Mouse (Mus musculus) forebrain, embryonic 11.5 days (tissue): ENCODE measurements around the gene Cdkal1. TPM values are rescaled to one million over a fixed set of nuclear protein-coding genes. Genes with fewer than 3 reads are reported as not detected.

Experiments
- ATAC-seq: fragments of 200-750 bp; cut with Nextera tagmentation; replicated peaks from 2 replicates; pipeline ENCODE4 v1.8.0; 2017; ENCODE audit warnings: moderate TSS enrichment; ENCODE audit not compliant: low FRiP score
- DNase-seq: peaks from one replicate; pipeline ENCODE4 v3.0.0-alpha.2; 2017; ENCODE audit warnings: low spot score
- H3K27ac ChIP-seq: fragments of 300-500 bp; sonication (generic); 2 replicates; pipeline ENCODE4 v1.5.1; 2014; ENCODE audit warnings: low read depth, low read length
- H3K27me3 ChIP-seq: fragments of 300-500 bp; sonication (generic); 2 replicates; pipeline ENCODE4 v1.6.1; 2014; ENCODE audit warnings: mild to moderate bottlenecking, low read length, mixed read lengths; ENCODE audit not compliant: control insufficient read depth, insufficient read depth
- H3K36me3 ChIP-seq: fragments of 300-500 bp; sonication (generic); 2 replicates; pipeline ENCODE4 v1.6.1; 2014; ENCODE audit warnings: mild to moderate bottlenecking, low read length, moderate library complexity, mixed read lengths; ENCODE audit not compliant: control insufficient read depth, insufficient read depth
- H3K4me1 ChIP-seq: fragments of 300-500 bp; sonication (generic); replicated peaks from 2 replicates; pipeline ENCODE4 v1.6.1; 2014; ENCODE audit warnings: low read length, mixed read lengths; ENCODE audit not compliant: control insufficient read depth, insufficient read depth
- H3K4me2 ChIP-seq: fragments of 300-500 bp; sonication (generic); 2 replicates; pipeline ENCODE4 v1.6.1; 2014; ENCODE audit warnings: low read depth, mild to moderate bottlenecking, low read length, moderate library complexity, mixed read lengths; ENCODE audit not compliant: severe bottlenecking
- H3K4me3 ChIP-seq: fragments of 300-500 bp; sonication (generic); 2 replicates; pipeline ENCODE4 v1.5.1; 2014; ENCODE audit warnings: low read depth, low read length
- H3K9ac ChIP-seq: fragments of 300-500 bp; sonication (generic); 2 replicates; pipeline ENCODE4 v1.6.1; 2014; ENCODE audit warnings: low read length
- H3K9me3 ChIP-seq: fragments of 300-500 bp; sonication (generic); 2 replicates; pipeline ENCODE4 v1.6.1; 2016; ENCODE audit warnings: low read length, mixed read lengths; ENCODE audit not compliant: control insufficient read depth
- WGBS: fragments of 180-500 bp; shearing (Covaris S2); extraction: QIAGEN DNeasy Blood & Tissue Kit; methylation state at CpG from one replicate; pipeline ENCODE4 v1.1.7; 2014; 5-methylcytosine and 5-hydroxymethylcytosine counted together
- polyA plus RNA-seq: library from polyadenylated mRNA; unstranded; fragments of >200 nt; fragmentation: Nextera tagmentation; extraction: Ambion mirVana; gene quantifications from 2 replicates; pipeline ENCODE4 v1.2.1, GENCODE M21; 2014

The Cdkal1 gene
- polyA plus RNA-seq, 1 experiment from 2014 or later, result 38.9 TPM

DNA sequence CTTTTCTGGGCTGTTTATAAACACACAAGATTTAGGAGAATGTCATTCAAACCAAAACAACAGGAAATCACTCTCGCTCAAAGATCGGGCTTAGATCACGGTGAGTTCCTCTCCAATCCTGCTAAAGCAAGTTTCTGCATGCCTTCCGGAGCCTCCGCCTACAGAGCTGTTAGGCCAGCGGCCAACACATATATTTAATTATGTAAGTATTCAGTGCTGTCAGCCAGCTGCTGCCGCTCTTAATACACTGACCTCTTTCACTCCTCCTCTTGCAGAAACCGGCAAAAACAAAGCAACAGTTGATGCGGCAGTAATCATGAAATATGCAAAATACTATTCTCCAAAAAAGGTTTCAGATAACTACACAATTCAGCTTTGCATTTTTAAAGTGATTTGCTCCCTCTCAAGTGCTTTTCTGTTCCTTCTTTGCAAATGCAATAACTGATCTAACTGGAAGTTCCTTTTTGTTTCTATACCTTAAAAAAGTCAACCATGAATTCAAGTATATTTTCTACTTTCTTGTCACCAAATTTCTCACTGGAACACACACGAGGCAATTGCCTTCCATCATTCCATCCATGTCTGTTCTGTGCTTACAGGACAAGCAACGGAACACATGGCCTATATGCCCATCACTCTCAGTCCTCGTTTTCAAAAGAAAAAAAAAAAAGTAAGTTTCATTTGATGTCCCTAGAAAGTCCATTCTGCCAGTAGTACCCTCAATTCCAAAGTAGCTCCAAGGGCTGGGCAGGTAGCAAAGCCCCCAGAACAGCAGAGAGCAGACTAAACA, 85.6 kb downstream of the Cdkal1 start:
- no peaks in the 10 kb centered on the region for H3K9me3 ChIP-seq
- H3K36me3 ChIP-seq, result no peaks in the 10 kb centered on the region
- H3K27me3 ChIP-seq, result no peaks in the 10 kb centered on the region
- H3K4me3 ChIP-seq, result no peak overlapping the region
- peak; percentile 83 for ATAC-seq
- H3K27ac ChIP-seq, result peak overlapping the region; percentile 65; the same call in 1 of the 2 replicates
- H3K4me2 ChIP-seq, result no peak overlapping the region
- peak; percentile 62 for DNase-seq
- H3K4me1 ChIP-seq, result peaks cover 8% of the 10 kb centered on the region; the same call in 1 of the 2 replicates
- no peak overlapping the region for H3K9ac ChIP-seq
- WGBS, result 18% methylated on average over 12 of the region's 12 CpGs

DNA sequence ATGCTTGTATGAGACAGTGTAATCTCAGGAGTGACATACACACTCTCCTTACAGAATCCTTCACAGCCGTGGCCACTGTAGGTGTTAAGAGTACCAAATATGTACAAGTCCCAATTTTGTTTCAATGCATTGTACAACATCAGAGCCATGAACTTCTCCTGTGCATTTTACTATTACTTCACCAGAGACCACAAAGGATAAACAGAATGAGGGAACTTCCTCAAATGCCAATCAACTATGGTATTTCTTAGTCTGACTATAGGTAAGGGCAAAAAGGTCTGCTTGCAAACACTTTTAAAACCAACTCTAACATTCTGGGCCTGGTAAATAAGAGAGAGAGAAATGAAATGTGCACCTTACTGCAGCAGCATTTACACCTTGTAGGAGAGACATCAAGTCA, 87.4 kb downstream of the Cdkal1 start:
- H3K36me3 ChIP-seq, result no peaks in the 10 kb centered on the region
- no peak overlapping the region for H3K4me2 ChIP-seq
- H3K27ac ChIP-seq, result no peak overlapping the region
- H3K4me1 ChIP-seq, result peaks cover 8% of the 10 kb centered on the region; the same call in 1 of the 2 replicates
- no peak overlapping the region for H3K4me3 ChIP-seq
- no peak overlapping the region for H3K9ac ChIP-seq
- WGBS, result 78% methylated on average over 1 of the region's 1 CpGs
- H3K27me3 ChIP-seq, result no peaks in the 10 kb centered on the region
- no peak for DNase-seq
- H3K9me3 ChIP-seq, result no peaks in the 10 kb centered on the region
- no peak for ATAC-seq

DNA sequence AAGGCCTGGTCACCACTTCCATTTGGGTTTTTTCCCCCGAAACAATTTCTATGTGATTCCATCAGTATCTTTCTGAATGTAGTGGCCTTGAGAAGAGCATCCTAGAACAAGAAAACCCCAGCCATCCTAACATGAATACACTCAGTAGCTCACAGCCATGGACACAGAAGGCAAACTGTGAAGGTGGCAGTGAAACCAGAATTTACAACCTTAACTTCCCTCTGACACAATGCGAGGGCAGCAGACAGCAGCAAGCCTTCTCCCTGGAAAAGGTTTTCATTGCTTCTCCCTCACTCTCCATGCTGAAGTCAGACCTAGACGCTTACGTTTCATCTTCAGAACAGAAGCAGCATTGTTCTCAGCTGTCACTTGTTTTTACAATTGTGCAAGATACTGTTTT, 87.9 kb downstream of the Cdkal1 start:
- DNase-seq (no peak), ATAC-seq (no peak)
- Histone ChIP-seq H3K4me1 (peaks cover 8% of the 10 kb centered on the region; the same call in 1 of the 2 replicates), H3K27me3 (no peaks in the 10 kb centered on the region), H3K36me3 (no peaks in the 10 kb centered on the region), H3K27ac (no peak overlapping the region), H3K4me2 (no peak overlapping the region), H3K9me3 (no peaks in the 10 kb centered on the region), H3K4me3 (no peak overlapping the region), H3K9ac (no peak overlapping the region)
- 80% methylated on average over 4 of the region's 4 CpGs for WGBS

DNA sequence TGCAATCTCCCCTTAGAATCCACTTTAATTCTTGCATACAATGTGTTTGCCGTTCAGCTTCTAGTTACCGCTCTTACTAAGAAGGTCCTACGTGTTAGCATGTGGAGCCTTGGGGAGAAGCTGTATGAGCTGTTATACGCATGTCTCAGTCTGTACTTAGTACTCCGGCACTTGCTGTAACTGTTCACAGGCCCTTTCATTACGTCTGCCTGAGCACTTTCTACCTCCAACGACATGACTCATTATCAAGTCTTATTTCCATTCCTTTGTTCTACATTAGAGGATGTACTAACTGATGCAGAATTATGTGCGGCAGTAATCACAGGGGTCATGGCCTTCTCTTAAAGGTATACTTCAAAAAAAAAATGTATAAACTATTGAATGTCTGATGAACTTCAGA, 89.1 kb downstream of the Cdkal1 start:
- ATAC-seq, result no peak
- no peak overlapping the region for H3K27ac ChIP-seq
- no peaks in the 10 kb centered on the region for H3K9me3 ChIP-seq
- H3K9ac ChIP-seq, result no peak overlapping the region
- DNase-seq, result no peak
- peaks cover 8% of the 10 kb centered on the region; the same call in 1 of the 2 replicates for H3K4me1 ChIP-seq
- no peaks in the 10 kb centered on the region for H3K36me3 ChIP-seq
- 72% methylated on average over 8 of the region's 8 CpGs for WGBS
- no peak overlapping the region for H3K4me3 ChIP-seq
- H3K4me2 ChIP-seq, result no peak overlapping the region
- no peaks in the 10 kb centered on the region for H3K27me3 ChIP-seq

DNA sequence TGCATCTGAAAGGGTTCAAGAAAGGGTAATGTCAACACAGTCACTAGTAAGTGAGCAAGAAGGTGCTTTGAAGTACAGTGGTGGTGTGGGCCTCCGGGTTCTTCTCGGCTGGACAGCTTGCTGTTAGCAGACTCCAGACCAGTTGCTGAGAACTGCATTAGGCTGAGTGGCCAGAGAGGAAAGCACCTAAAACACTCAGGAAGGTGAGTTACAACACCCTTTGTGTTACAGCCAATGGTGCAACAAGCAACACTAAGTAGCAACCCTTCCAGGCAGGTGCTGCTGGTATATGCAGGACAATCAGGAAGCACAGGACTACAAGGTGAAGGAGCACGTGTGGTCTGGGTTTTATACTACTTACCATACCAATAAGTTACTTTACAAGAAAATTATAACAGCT, 90.2 kb downstream of the Cdkal1 start:
- no peak for DNase-seq
- Histone ChIP-seq H3K27me3 (no peaks in the 10 kb centered on the region), H3K27ac (no peak overlapping the region), H3K4me1 (peaks cover 5% of the 10 kb centered on the region; the same call in 1 of the 2 replicates), H3K9me3 (no peaks in the 10 kb centered on the region), H3K9ac (no peak overlapping the region), H3K4me3 (no peak overlapping the region), H3K4me2 (no peak overlapping the region), H3K36me3 (no peaks in the 10 kb centered on the region)
- no peak for ATAC-seq
- 79% methylated on average over 3 of the region's 3 CpGs for WGBS

DNA sequence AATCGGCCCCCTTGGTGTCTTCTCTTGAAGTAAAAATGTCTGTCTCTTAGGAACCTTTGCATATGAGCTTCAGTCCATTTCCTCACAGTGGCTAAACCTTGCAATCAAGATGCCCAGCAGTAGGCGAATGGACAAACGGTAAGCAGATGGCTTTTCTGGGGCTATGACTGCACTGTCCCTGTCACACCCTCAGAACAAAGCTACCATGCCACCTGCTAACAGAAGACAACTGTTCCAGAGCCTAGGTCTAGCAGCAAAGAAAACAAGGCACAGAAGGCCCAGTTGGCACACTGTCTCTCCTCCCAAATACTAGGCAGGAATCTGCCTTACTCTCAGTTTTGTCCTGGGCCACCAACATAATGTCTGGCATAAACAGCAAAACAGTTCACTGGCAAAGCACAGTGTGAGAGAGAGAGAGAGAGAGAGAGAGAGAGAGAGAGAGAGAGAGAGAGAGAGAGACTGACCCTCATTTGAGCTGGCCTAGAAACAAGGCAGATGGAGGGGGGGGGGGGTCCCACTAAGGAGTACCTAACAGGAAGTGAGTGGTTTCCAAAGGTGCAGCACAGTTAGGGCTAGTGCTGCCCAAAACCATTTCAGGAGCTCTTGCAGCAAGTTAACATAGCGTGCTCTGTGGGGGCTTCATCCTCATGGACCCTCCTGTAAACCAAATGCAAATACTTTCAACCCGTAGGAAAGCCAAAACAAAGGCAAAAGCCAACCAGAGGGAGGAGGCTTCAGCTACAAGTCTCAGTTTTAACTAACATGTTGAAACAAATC, 95.6 kb downstream of the Cdkal1 start:
- H3K27ac ChIP-seq, result no peak overlapping the region
- no peak for DNase-seq
- no peak overlapping the region for H3K4me2 ChIP-seq
- H3K9me3 ChIP-seq, result no peaks in the 10 kb centered on the region
- no peak overlapping the region for H3K4me3 ChIP-seq
- H3K9ac ChIP-seq, result no peak overlapping the region
- no peaks in the 10 kb centered on the region for H3K36me3 ChIP-seq
- 78% methylated on average over 5 of the region's 5 CpGs for WGBS
- H3K27me3 ChIP-seq, result no peaks in the 10 kb centered on the region
- H3K4me1 ChIP-seq, result no peaks in the 10 kb centered on the region; the same call in 1 of the 2 replicates
- ATAC-seq, result no peak; the same call in 1 of the 2 replicates

DNA sequence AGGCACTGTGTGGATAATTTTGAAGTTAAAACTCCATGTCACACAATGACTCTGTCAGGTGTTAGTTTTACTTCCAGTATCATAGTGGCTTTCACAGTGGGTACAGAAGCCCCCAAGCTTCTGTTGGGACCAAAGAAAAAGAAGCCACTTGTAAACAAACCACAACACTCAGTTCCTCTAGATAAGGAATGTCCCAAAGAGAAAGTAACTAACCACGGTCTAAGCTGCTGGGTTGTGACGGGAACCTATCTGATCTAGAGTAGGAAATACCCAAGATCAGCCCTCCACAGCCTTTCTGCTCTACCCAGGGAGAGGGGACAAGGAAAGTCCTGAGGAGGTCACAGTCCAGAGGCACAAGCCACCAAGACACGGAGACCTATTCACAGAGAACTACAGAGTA, 99.4 kb downstream of the Cdkal1 start:
- no peaks in the 10 kb centered on the region for H3K9me3 ChIP-seq
- no peak overlapping the region for H3K27ac ChIP-seq
- no peak for ATAC-seq
- WGBS, result 89% methylated on average over 3 of the region's 3 CpGs
- H3K4me1 ChIP-seq, result peaks cover 2% of the 10 kb centered on the region; the same call in 1 of the 2 replicates
- no peak for DNase-seq
- no peak overlapping the region for H3K4me3 ChIP-seq
- no peaks in the 10 kb centered on the region for H3K36me3 ChIP-seq
- no peaks in the 10 kb centered on the region for H3K27me3 ChIP-seq
- no peak overlapping the region for H3K4me2 ChIP-seq
- no peak overlapping the region for H3K9ac ChIP-seq

DNA sequence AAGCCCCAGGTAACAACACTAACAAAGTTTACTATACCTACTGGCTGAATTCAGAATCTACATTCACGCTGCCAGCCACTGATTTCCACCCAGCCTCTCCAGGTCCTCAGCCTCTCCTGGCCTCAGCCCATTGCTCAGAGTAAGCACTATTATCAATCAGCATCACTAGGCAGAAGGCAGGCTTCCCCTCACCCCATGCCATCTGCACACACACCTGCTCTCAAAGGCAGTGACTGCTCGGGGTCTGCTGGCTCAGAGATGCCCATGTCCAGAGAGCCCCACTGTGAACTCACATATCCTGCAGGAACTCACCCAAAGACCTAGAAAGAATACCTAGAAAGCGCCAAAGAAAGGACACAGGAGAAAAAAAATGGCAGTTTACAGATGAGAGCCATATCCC, 102.2 kb downstream of the Cdkal1 start:
- DNase-seq, result no peak
- Histone ChIP-seq H3K4me3 (no peak overlapping the region), H3K27ac (no peak overlapping the region), H3K4me2 (no peak overlapping the region), H3K4me1 (peaks cover 2% of the 10 kb centered on the region; the same call in 1 of the 2 replicates), H3K27me3 (no peaks in the 10 kb centered on the region), H3K9ac (no peak overlapping the region), H3K9me3 (no peaks in the 10 kb centered on the region), H3K36me3 (no peaks in the 10 kb centered on the region)
- 84% methylated on average over 3 of the region's 3 CpGs for WGBS
- no peak for ATAC-seq
